Mouse (Mus musculus): ENCODE measurements around the gene 4930550C14Rik. TPM values are rescaled to one million over a fixed set of nuclear protein-coding genes. Genes with fewer than 3 reads are reported as not detected.

4930550C14Rik gene
- polyA plus RNA-seq, 1 experiment from 2014 or later: 0.21 TPM

DNA sequence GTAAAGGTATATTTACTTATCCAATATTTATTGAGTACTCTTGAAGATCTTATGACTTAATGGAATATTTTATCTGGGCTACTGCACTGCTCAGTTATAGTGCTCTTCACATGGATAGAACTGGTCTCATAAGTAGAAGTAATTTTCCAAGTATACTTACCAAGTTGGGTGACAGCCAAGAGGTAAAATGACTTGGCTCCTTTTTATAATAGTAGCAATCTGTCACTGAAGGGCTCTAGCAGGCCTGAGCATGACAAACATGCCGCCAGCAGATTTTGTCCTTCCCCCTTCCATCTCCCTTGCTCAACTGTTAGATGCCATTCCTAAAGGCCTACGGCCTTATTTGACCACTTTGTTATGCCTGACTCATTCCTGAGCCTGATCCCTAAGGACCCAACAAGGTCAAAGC, 6.8 kb downstream of the 4930550C14Rik start:
- 87% methylated on average over 2 of the region's 2 CpGs for WGBS
- Histone ChIP-seq H3K9me3 (replicated peaks) (no peaks in the 10 kb centered on the region), H3K4me3 (no peak overlapping the region)

DNA sequence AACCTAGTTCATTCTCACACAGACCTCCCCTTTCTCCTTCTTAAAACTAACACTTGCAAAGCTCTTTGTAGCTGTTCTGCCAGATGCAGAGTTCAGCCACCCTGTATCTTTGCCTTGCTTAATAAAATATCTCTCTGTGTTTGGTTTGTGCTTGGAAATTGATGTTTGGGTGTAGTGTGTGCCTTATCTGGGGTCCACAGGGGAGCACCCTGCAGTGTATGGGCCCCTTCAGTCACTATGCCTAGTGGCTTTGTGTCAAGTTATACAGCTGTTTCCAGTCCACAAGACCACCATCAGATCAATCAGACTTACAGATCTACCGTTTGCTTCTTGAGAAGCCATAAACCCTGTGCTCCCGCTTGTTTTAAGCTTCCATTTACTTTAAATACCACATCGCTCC, 7.3 kb downstream of the 4930550C14Rik start:
- 94% methylated on average over 3 of the region's 3 CpGs for WGBS
- Histone ChIP-seq H3K36me3 (no peaks in the 10 kb centered on the region), H3K27ac (replicated peaks) (no peak overlapping the region), H3K9me3 (replicated peaks) (no peaks in the 10 kb centered on the region), H3K4me1 (peaks cover 14% of the 10 kb centered on the region), H3K4me3 (no peak overlapping the region), H3K27me3 (ENCODE audit: low read depth, poor library complexity, severe bottlenecking) (no peaks in the 10 kb centered on the region)
- DNase-seq (ENCODE audit: low spot score): no peak

More for the DNA sequence above, 6.8 kb downstream of the 4930550C14Rik start:
- no peaks in the 10 kb centered on the region for H3K27me3 ChIP-seq (ENCODE audit: low read depth, poor library complexity, severe bottlenecking)
- no peaks in the 10 kb centered on the region for H3K36me3 ChIP-seq
- H3K4me1 ChIP-seq: peaks cover 15% of the 10 kb centered on the region
- H3K27ac ChIP-seq (replicated peaks): no peak overlapping the region
- DNase-seq (ENCODE audit: low spot score): no peak

DNA sequence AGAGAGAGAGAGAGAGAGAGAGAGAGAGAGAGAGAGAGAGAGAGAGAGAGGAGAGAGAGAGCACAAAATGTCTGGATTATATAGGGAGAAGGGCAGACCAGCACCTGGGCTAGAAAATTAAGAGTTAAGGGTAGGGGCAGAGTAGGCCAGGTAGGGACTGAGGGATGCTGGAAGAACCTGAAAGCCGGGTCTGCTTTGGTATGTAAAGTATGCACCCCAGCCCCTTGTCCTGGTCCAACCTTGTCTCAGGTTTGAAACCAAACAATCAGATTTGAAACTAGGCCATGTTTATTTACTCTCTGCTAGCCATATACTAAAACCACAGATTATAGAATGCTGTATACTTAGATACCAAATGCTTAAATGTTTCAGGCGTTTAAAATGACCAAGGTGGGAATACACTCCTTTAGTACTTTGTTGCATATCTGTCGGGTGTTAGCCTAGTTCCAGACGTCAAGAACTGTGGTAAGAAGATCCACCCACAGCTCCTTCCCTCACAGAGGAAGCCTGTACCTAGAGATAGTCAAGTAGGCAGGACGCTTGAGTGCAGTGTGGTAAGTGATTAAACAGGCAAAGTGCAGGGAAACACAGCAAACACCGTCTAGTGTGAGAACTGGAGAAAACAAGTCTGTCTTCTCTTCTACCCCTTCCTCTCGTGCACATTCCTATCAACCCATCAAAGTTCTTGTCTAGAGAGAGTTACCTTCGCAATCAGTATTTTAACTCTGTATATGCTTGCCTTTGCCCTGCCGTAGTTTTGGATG, 20.2 kb downstream of the 4930550C14Rik start:
- Histone ChIP-seq H3K4me3 (no peak overlapping the region), H3K9me3 (replicated peaks) (peaks cover 5% of the 10 kb centered on the region; the same call in 1 of the 2 replicates), H3K4me1 (no peaks in the 10 kb centered on the region), H3K27ac (replicated peaks) (no peak overlapping the region), H3K27me3 (ENCODE audit: low read depth, poor library complexity, severe bottlenecking) (no peaks in the 10 kb centered on the region), H3K36me3 (no peaks in the 10 kb centered on the region)
- no peak for DNase-seq (ENCODE audit: low spot score)
- WGBS: 79% methylated on average over 9 of the region's 9 CpGs

DNA sequence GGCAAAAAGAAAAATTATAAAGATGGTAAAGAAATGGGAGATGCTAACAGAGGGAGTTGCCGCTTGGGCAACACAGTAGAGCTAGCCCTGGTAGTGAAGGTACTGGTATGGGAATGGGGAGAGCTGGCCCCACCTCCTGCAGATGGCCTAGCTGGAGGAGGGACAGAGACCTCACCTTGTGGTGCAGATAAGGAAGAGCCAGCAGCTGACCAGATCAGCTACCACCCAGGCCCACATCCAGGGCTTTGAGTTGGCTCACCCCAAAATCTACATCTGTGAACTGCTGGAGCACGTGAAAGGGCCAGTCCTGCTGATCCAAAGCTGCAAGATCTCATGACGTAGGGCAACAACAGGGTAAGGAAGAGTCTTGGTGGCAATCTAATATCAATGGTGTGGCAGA, 24.6 kb downstream of the 4930550C14Rik start:
- Histone ChIP-seq H3K36me3 (no peaks in the 10 kb centered on the region), H3K9me3 (replicated peaks) (no peaks in the 10 kb centered on the region), H3K4me1 (peaks cover 4% of the 10 kb centered on the region; the same call in 1 of the 2 replicates), H3K27me3 (ENCODE audit: low read depth, poor library complexity, severe bottlenecking) (no peaks in the 10 kb centered on the region), H3K27ac (replicated peaks) (no peak overlapping the region), H3K4me3 (no peak overlapping the region)
- WGBS: 92% methylated on average over 3 of the region's 3 CpGs
- no peak for DNase-seq (ENCODE audit: low spot score)

- no peaks in the 10 kb centered on the region for H3K27me3 ChIP-seq (ENCODE audit: low read depth, poor library complexity, severe bottlenecking)
- 86% methylated on average over 3 of the region's 3 CpGs for WGBS
- peaks cover 4% of the 10 kb centered on the region; the same call in 1 of the 2 replicates for H3K4me1 ChIP-seq
- no peak overlapping the region for H3K4me3 ChIP-seq
- no peak for DNase-seq (ENCODE audit: low spot score)
- H3K27ac ChIP-seq (replicated peaks): no peak overlapping the region
- H3K9me3 ChIP-seq (replicated peaks): no peaks in the 10 kb centered on the region
- H3K36me3 ChIP-seq: no peaks in the 10 kb centered on the region
Observed at GRCm38 (mm10) chr9:53427638-53428037, 25.5 kb downstream of the 4930550C14Rik start.

DNA sequence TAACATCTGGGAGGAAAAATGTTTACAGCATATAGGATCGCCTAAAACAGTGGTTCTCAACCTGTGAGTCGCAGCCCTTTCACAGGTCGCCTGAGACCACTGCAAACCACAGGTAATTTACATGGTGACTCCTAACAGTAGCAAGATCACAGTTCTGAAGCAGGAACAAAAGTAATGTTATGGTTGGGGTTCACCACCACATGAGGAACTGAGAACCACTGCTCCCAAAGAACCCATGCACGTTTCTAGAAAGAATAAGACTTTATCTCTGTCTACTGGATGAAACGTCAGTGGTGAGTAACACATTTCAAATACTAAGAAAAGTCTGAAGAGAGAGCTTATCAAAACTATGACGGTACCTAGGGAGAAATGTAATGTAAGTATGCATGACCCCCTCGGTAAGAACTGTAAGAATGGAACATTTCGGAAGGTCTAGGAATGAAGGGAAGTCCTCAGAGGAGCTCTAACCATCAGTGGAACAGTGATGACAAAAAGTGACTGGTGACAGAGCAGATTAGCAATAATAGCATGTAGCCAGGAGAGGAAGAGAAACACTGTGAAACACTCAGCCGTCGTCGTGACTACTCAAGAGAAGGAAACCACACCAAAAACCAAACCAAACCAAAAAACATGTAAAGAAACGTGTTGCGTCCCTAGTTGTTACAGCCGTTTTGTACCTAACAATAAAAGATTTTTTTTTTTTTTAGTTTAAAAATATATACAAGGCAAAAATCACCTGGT, 33.9 kb downstream of the 4930550C14Rik start:
- Histone ChIP-seq H3K4me3 (no peak overlapping the region), H3K4me1 (peaks cover 4% of the 10 kb centered on the region; the same call in 1 of the 2 replicates), H3K36me3 (peaks cover 32% of the 10 kb centered on the region), H3K27me3 (ENCODE audit: low read depth, poor library complexity, severe bottlenecking) (no peaks in the 10 kb centered on the region), H3K27ac (replicated peaks) (no peak overlapping the region), H3K9me3 (replicated peaks) (no peaks in the 10 kb centered on the region)
- 93% methylated on average over 14 of the region's 14 CpGs for WGBS
- no peak for DNase-seq (ENCODE audit: low spot score)

GRCm38 (mm10) chr9:53450609-53451008, 48.5 kb downstream of the 4930550C14Rik start:
- DNase-seq (ENCODE audit: low spot score): no peak
- Histone ChIP-seq H3K9me3 (replicated peaks) (no peaks in the 10 kb centered on the region), H3K27ac (replicated peaks) (no peak overlapping the region), H3K4me1 (no peaks in the 10 kb centered on the region), H3K4me3 (no peak overlapping the region), H3K36me3 (peaks cover 87% of the 10 kb centered on the region), H3K27me3 (ENCODE audit: low read depth, poor library complexity, severe bottlenecking) (no peaks in the 10 kb centered on the region)
- WGBS: 95% methylated on average over 1 of the region's 1 CpGs

- H3K4me1 ChIP-seq: no peaks in the 10 kb centered on the region
- H3K9me3 ChIP-seq (replicated peaks): no peaks in the 10 kb centered on the region
- H3K27ac ChIP-seq (replicated peaks): no peak overlapping the region
- no peak for DNase-seq (ENCODE audit: low spot score)
- H3K27me3 ChIP-seq (ENCODE audit: low read depth, poor library complexity, severe bottlenecking): no peaks in the 10 kb centered on the region
- WGBS: 91% methylated on average over 2 of the region's 2 CpGs
- H3K4me3 ChIP-seq: no peak overlapping the region
- peaks cover 87% of the 10 kb centered on the region for H3K36me3 ChIP-seq
Observed at GRCm38 (mm10) chr9:53452038-53452437, 49.9 kb downstream of the 4930550C14Rik start.

DNA sequence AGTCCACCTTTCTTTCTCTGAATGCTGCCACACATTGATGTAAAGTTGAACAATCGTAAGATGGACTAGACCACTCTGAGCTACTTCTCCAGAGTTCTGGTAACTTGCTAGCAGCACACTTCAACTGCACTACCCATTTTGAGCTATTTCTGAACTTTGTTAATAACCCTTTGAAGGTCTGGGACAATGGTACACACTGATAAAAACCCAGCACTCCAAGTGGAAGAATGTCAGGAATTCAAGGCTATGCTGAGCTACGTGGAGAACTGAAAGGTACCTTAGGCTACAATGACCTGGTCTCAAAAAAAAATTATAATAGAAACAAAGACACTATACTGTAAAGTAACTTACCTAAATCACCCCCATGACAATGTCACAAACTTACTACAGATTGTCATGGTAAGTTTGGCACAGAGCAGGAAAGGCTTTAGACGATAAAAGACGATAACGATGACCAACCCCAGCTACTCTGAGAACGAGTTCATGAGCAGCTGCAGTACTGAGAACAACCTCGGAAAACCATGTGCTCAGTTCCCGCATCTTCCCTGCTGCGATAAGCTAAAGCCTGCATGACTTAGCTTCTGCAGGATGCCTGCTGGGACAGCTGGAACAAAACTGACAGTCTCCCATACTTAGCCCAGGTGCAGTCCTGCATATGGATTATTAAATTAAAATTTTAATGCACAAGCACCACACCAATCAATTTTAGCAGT, 70.8 kb downstream of the 4930550C14Rik start:
- no peaks in the 10 kb centered on the region for H3K27me3 ChIP-seq (ENCODE audit: low read depth, poor library complexity, severe bottlenecking)
- no peak for DNase-seq (ENCODE audit: low spot score)
- H3K4me1 ChIP-seq: no peaks in the 10 kb centered on the region
- H3K27ac ChIP-seq (replicated peaks): no peak overlapping the region
- peaks cover 46% of the 10 kb centered on the region for H3K36me3 ChIP-seq
- H3K9me3 ChIP-seq (replicated peaks): no peaks in the 10 kb centered on the region
- H3K4me3 ChIP-seq: no peak overlapping the region
- 92% methylated on average over 9 of the region's 9 CpGs for WGBS

Small RNAs within 50 kb of the gene (microRNA-seq; reads per million reads assigned to microRNA genes)
- not detected for gene Mir130c

Other genes with a start within 250 kb of the 4930550C14Rik start
- gene Ddx10, start 154.3 kb upstream of the 4930550C14Rik start, polyA plus RNA-seq (2016; fragmentation: Nextera tagmentation; extraction: Ambion mirVana): 28.0 and 30.4 TPM in 2 replicates
- gene Exph5, start 100.7 kb upstream of the 4930550C14Rik start, polyA plus RNA-seq (2016; fragmentation: Nextera tagmentation; extraction: Ambion mirVana): 0.67 and 0.73 TPM in 2 replicates
- gene Kdelc2, start 18.3 kb upstream of the 4930550C14Rik start, polyA plus RNA-seq (2016; fragmentation: Nextera tagmentation; extraction: Ambion mirVana): 9.4 and 10.6 TPM in 2 replicates
- 18.7 and 19.9 TPM in 2 replicates for gene Atm, start 134.4 kb downstream of the 4930550C14Rik start, polyA plus RNA-seq (2016; fragmentation: Nextera tagmentation; extraction: Ambion mirVana)
- gene Npat, start 134.7 kb downstream of the 4930550C14Rik start, polyA plus RNA-seq (2016; fragmentation: Nextera tagmentation; extraction: Ambion mirVana): 19.3 and 20.4 TPM in 2 replicates
- gene Acat1, start 208.1 kb downstream of the 4930550C14Rik start, polyA plus RNA-seq (2016; fragmentation: Nextera tagmentation; extraction: Ambion mirVana): 34.9 and 43.3 TPM in 2 replicates